Comparison of ENCODE assay signal across 8 mouse cellular contexts in the genomic region with DNA sequence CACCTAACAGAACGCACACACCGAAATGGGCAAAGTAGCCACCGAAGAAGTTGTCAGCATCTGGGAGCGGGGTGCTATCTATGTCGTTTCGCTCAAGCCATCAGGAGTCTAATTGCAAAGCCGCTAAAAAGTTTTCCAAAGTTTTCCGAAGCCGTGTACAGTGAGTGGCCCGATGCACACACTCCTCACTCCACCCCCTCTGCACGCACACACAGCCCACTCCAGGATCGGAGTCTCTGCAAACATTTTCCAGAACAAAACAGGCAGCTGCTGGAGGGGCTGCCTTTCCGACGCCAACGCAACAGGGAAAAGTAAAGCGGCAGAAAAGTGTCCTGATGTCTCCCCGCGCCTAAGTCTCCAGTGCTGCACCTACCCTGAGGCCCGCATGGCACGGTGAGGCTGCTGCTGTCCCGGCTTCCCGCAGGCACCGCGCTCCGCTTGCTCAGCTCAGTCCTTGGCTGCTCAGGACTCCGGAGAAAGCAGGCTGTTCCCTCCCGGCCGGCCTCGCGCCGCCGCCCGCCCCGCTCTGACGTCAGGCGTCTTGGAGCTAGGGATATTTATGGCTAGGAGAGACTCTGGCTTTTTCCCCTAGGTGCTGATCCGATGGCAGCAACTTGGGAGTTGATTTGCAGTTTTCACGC. TPM values are rescaled to one million over a fixed set of nuclear protein-coding genes. Genes with fewer than 3 reads are reported as not detected.
DNase-seq lines count a peak whose midpoint lies in the region; ATAC-seq lines count a peak whose summit lies in the region.

Gene Daam2, minus strand, starts transcription at position 514 of the 641 bp plus-strand sequence.

- H3K36me3 ChIP-seq in intestine, embryonic 15.5 days, result no peaks in the 10 kb centered on the region
- no peaks in the 10 kb centered on the region for H3K36me3 ChIP-seq in midbrain, embryonic 11.5 days (ENCODE audit: control insufficient read depth, insufficient read depth, low read length)
- H3K36me3 ChIP-seq in stomach, embryonic 14.5 days (ENCODE audit: control insufficient read depth, insufficient read depth, low read length), result no peaks in the 10 kb centered on the region

- 1% methylated on average over 38 of the region's 38 CpGs for WGBS in intestine, embryonic 15.5 days
- 5% methylated on average over 38 of the region's 38 CpGs for WGBS in midbrain, embryonic 11.5 days
- WGBS in stomach, embryonic 14.5 days, result under 1% methylated on average over 38 of the region's 38 CpGs

- intact Hi-C loops in left cerebral cortex, postnatal 25 days (cut with DNase I), result loop anchor here (2.0 kb wide), 1 partner anchor 95 kb away; no protein-coding TSS in a partner anchor

- H3K4me3 ChIP-seq in intestine, embryonic 15.5 days (replicated peaks), result peak within 1 kb of the TSS; percentile 44
- peak within 1 kb of the TSS; percentile 40 for H3K4me3 ChIP-seq in midbrain, embryonic 11.5 days (ENCODE audit: low read depth, low read length)
- H3K4me3 ChIP-seq in stomach, embryonic 14.5 days (ENCODE audit: low read depth, low read length), result peak within 1 kb of the TSS; percentile 55

- peak within 1 kb of the TSS; percentile 74 for H3K27ac ChIP-seq in intestine, embryonic 15.5 days
- no peak within 1 kb of the TSS for H3K27ac ChIP-seq in midbrain, embryonic 11.5 days (ENCODE audit: low read depth, low read length)
- peak within 1 kb of the TSS; percentile 87 for H3K27ac ChIP-seq in stomach, embryonic 14.5 days (ENCODE audit: low read length)

- H3K9ac ChIP-seq in intestine, embryonic 15.5 days, result peak within 1 kb of the TSS; percentile 55
- peak within 1 kb of the TSS; percentile 68 for H3K9ac ChIP-seq in midbrain, embryonic 11.5 days (ENCODE audit: low read length)
- H3K9ac ChIP-seq in stomach, embryonic 14.5 days (replicated peaks; ENCODE audit: low read depth, low read length), result peak within 1 kb of the TSS; percentile 62

- H3K9me3 ChIP-seq in intestine, embryonic 15.5 days, result no peaks in the 10 kb centered on the region
- H3K9me3 ChIP-seq in midbrain, embryonic 11.5 days (ENCODE audit: control insufficient read depth, low read length), result no peaks in the 10 kb centered on the region
- H3K9me3 ChIP-seq in stomach, embryonic 14.5 days (ENCODE audit: control insufficient read depth, low read depth, low read length), result no peaks in the 10 kb centered on the region

- H3K27me3 ChIP-seq in intestine, embryonic 15.5 days (replicated peaks), result 0 out of 2 replicates have a peak, but pooled peaks cover 3% of the 10 kb centered on the region
- H3K27me3 ChIP-seq in midbrain, embryonic 11.5 days (ENCODE audit: control insufficient read depth, insufficient read depth, low read length), result peaks cover 2% of the 10 kb centered on the region; the same call in 1 of the 2 replicates
- no peaks in the 10 kb centered on the region for H3K27me3 ChIP-seq in stomach, embryonic 14.5 days (ENCODE audit: control insufficient read depth, insufficient read depth, low read length)

- H3K4me2 ChIP-seq in intestine, embryonic 15.5 days (replicated peaks), result peak within 1 kb of the TSS; percentile 66
- peak within 1 kb of the TSS; percentile 82 for H3K4me2 ChIP-seq in midbrain, embryonic 11.5 days
- peak within 1 kb of the TSS; percentile 43 for H3K4me2 ChIP-seq in stomach, embryonic 14.5 days (replicated peaks; ENCODE audit: low read depth, low read length)

- DNase-seq in adrenal gland, adult 18-20 months (ENCODE audit: low spot score in 2 of 2), result peak; percentile 71 to 80
- DNase-seq in embryo, embryonic 11 days, result peak; percentile 88
- DNase-seq in gastrocnemius, postnatal 25 days, result peak; percentile 86
- DNase-seq in left cerebral cortex, postnatal 25 days (ENCODE audit: low spot score in 2 of 2), result peak; percentile 67 to 82
- peak; percentile 96 for DNase-seq in midbrain, embryonic 11.5 days (ENCODE audit: low spot score, missing footprints)

- H3K4me1 ChIP-seq in intestine, embryonic 15.5 days (replicated peaks), result peaks cover 6% of the 10 kb centered on the region; the same call in 1 of the 2 replicates
- H3K4me1 ChIP-seq in midbrain, embryonic 11.5 days (ENCODE audit: control insufficient read depth, insufficient read depth, low read length), result no peaks in the 10 kb centered on the region
- H3K4me1 ChIP-seq in stomach, embryonic 14.5 days (ENCODE audit: control insufficient read depth, insufficient read depth, low read length), result peaks cover 10% of the 10 kb centered on the region; the same call in 1 of the 2 replicates

- ATAC-seq in intestine, embryonic 15.5 days, result peak; percentile 94
- peak; percentile 92 for ATAC-seq in midbrain, embryonic 11.5 days (ENCODE audit: low FRiP score)
- peak; percentile 88 for ATAC-seq in stomach, embryonic 14.5 days (ENCODE audit: insufficient number of reproducible peaks, insufficient read depth, low FRiP score, low read depth)
- ATAC-seq in activated CD4-positive, CD25-positive, alpha-beta regulatory T cell, adult 4 months, result no peak

RNA-seq across cellular contexts. Expression of gene Daam2, which starts in this region (rescaled TPM):
- 10 to 100 TPM; 27.2 to 28.9 TPM for total RNA-seq in adrenal gland, adult 18-20 months (2021)
- total RNA-seq in gastrocnemius, postnatal 25 days (2021), result 1 to 10 TPM; 4.9 to 5.0 TPM
- polyA plus RNA-seq in intestine, embryonic 15.5 days (2015; fragmentation: Nextera tagmentation; extraction: Ambion mirVana), result 3.7 and 3.9 TPM in 2 replicates
- 10 to 100 TPM; 48.9 to 54.1 TPM for total RNA-seq in left cerebral cortex, postnatal 25 days (2021)
- polyA plus RNA-seq in midbrain, embryonic 11.5 days (2014; fragmentation: Nextera tagmentation; extraction: Ambion mirVana), result 0.82 and 1.1 TPM in 2 replicates
- polyA plus RNA-seq in stomach, embryonic 14.5 days (2014; fragmentation: Nextera tagmentation; extraction: Ambion mirVana), result 12.5 TPM in 2 replicates
- polyA plus RNA-seq in activated CD4-positive, CD25-positive, alpha-beta regulatory T cell, adult 4 months (2017; shearing (Covaris generic)), result under 1 TPM in 1 of 2 experiments, not detected in 1; 0.13 TPM

Comparison
In these comparisons a context has a peak if more than half of its experiments do, and no peak if none do; other contexts are left out.
1. RNA of gene Daam2 (total RNA-seq): 48.9 to 54.1 TPM in left cerebral cortex, postnatal 25 days and 27.2 to 28.9 TPM in adrenal gland, adult 18-20 months; 4.9 to 5.0 TPM in gastrocnemius, postnatal 25 days; every median in the first group is over 4 times any median in the second.
2. Peak in every context shown above with its lines, with median percentiles within 50 percentile points of each other: DNase-seq, H3K4me2 ChIP-seq, H3K4me3 ChIP-seq and H3K9ac ChIP-seq.